Mouse (Mus musculus): Measurements from ENCODE around the gene Rab43. TPM values are rescaled to one million over a fixed set of nuclear protein-coding genes. Genes with fewer than 3 reads are reported as not detected.

Rab43 gene
- polyA plus RNA-seq, 1 experiment from 2014 or later: 5.0 TPM

DNA sequence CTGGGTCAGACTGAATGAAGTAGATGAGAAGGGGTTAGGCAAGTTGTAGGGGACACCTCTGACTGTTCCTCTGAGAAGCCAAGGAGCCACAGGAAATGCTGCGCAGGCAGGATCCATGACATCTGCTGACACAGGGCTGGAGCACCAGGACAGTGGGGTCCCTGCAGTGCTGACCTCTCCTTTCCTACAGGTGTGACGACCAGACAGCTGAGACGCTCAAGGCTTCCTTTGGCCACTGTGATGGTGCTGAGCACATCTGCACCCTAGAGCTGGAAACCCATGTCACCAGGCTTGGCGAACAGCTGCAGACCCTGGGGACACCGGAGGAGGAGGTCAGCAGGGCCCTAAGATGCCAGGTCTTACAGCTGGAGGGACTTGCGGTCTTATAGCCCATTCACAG, 60.4 kb downstream of the Rab43 start:
- Histone ChIP-seq H3K4me1 (replicated peaks; ENCODE audit: control insufficient read depth, insufficient read depth, low read length) (no peaks in the 10 kb centered on the region), H3K4me3 (ENCODE audit: low read depth, low read length) (no peak overlapping the region), H3K4me2 (replicated peaks; ENCODE audit: low read depth, low read length) (no peak overlapping the region), H3K9me3 (ENCODE audit: control insufficient read depth, low read length) (no peaks in the 10 kb centered on the region), H3K27me3 (ENCODE audit: control insufficient read depth, insufficient read depth, low read length) (no peaks in the 10 kb centered on the region), H3K9ac (ENCODE audit: low read depth, low read length) (no peak overlapping the region), H3K27ac (ENCODE audit: low read depth, low read length) (no peak overlapping the region), H3K36me3 (ENCODE audit: control insufficient read depth, insufficient read depth, low read length) (peaks cover 6% of the 10 kb centered on the region; the same call in 1 of the 2 replicates)
- ATAC-seq (ENCODE audit: low FRiP score) (no peak), DNase-seq (ENCODE audit: low spot score) (no peak)
- 88% methylated on average over 6 of the region's 6 CpGs for WGBS

DNA sequence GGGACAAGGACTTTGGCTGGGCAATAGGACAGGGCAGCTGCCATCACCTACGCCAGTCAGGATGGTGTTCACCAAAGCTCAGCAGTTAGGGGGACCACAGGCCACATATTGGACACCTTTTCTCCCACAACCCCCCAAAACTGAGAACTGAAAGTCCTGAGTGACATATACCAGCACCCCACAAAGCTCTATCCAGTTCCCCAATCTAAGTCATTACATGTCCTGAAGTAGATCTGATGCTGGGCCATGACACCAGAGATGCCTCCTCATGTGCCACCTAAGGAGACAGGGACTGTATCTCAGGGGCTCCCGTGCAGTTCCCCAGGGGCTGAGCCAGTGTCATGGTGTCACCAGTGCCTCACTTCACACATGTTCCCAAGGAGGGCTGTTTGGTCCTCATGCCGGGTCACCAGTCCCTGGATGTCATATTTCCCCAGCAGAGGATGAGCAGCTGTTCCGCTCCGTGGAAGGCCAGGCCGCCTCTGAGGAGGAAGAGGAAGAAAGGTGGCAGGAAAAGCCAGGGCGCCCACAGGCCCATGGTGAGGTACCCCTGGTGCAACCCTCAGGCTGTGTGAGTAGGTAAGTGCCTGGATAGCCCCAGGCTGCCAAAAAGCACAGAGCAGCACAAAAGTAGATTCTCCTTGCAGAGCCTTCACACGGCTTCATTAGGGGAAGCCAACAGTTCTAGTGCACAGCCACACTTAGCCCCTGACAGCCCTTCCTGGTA, 61.6 kb downstream of the Rab43 start:
- ATAC-seq (ENCODE audit: low FRiP score): no peak
- Histone ChIP-seq H3K27me3 (ENCODE audit: control insufficient read depth, insufficient read depth, low read length) (no peaks in the 10 kb centered on the region), H3K4me2 (replicated peaks; ENCODE audit: low read depth, low read length) (no peak overlapping the region), H3K9ac (ENCODE audit: low read depth, low read length) (no peak overlapping the region), H3K4me3 (ENCODE audit: low read depth, low read length) (no peak overlapping the region), H3K4me1 (replicated peaks; ENCODE audit: control insufficient read depth, insufficient read depth, low read length) (no peaks in the 10 kb centered on the region), H3K27ac (ENCODE audit: low read depth, low read length) (no peak overlapping the region), H3K36me3 (ENCODE audit: control insufficient read depth, insufficient read depth, low read length) (peaks cover 6% of the 10 kb centered on the region; the same call in 1 of the 2 replicates), H3K9me3 (ENCODE audit: control insufficient read depth, low read length) (no peaks in the 10 kb centered on the region)
- WGBS: 91% methylated on average over 8 of the region's 8 CpGs
- no peak for DNase-seq (ENCODE audit: low spot score)

DNA sequence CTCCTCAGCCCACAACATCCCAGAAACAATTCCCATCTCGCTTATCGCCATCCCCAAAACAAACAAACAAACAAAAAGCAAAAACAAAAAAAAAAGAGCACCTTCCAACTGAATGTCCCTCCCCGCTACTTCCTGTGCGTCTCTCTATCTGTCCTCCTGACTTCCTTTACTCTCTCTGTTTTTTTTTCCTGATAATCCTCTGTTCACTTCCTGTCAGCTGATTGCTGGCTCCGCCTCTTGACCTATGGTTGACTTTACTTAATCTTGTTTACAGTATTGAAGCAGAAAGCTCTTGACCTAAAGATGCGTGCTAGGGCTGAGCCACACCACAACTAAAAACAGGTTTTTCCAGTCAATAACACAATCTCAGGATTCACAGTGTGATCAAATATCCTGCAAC, 63.4 kb downstream of the Rab43 start:
- no peaks in the 10 kb centered on the region for H3K4me1 ChIP-seq (replicated peaks; ENCODE audit: control insufficient read depth, insufficient read depth, low read length)
- no peak overlapping the region for H3K4me2 ChIP-seq (replicated peaks; ENCODE audit: low read depth, low read length)
- ATAC-seq (ENCODE audit: low FRiP score): no peak
- no peak overlapping the region for H3K4me3 ChIP-seq (ENCODE audit: low read depth, low read length)
- H3K9ac ChIP-seq (ENCODE audit: low read depth, low read length): no peak overlapping the region
- H3K9me3 ChIP-seq (ENCODE audit: control insufficient read depth, low read length): no peaks in the 10 kb centered on the region
- H3K36me3 ChIP-seq (ENCODE audit: control insufficient read depth, insufficient read depth, low read length): no peaks in the 10 kb centered on the region
- DNase-seq (ENCODE audit: low spot score): no peak
- H3K27me3 ChIP-seq (ENCODE audit: control insufficient read depth, insufficient read depth, low read length): no peaks in the 10 kb centered on the region
- no peak overlapping the region for H3K27ac ChIP-seq (ENCODE audit: low read depth, low read length)
- WGBS: 87% methylated on average over 6 of the region's 6 CpGs

DNA sequence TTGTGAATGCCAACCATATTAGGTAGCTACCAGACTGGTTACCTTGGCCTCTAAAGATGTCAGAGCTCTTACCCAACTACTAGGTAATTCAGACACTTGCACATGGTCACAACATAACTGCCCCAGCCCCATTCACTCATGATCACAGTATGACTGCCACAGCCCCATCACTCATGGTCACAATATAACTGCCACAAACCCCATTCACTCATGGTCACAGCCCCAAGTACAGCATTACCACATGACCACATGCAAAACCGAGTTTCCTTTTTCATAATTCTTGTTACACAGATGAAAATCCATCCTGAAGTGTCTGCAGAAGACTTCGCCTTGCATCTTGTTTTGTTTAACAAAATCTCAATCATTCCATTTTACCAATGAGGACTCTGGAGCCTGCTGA, 63.9 kb downstream of the Rab43 start:
- H3K4me1 ChIP-seq (replicated peaks; ENCODE audit: control insufficient read depth, insufficient read depth, low read length): no peaks in the 10 kb centered on the region
- 93% methylated on average over 2 of the region's 2 CpGs for WGBS
- no peak for DNase-seq (ENCODE audit: low spot score)
- no peak overlapping the region for H3K4me2 ChIP-seq (replicated peaks; ENCODE audit: low read depth, low read length)
- H3K4me3 ChIP-seq (ENCODE audit: low read depth, low read length): no peak overlapping the region
- no peaks in the 10 kb centered on the region for H3K9me3 ChIP-seq (ENCODE audit: control insufficient read depth, low read length)
- no peaks in the 10 kb centered on the region for H3K36me3 ChIP-seq (ENCODE audit: control insufficient read depth, insufficient read depth, low read length)
- no peak for ATAC-seq (ENCODE audit: low FRiP score)
- no peak overlapping the region for H3K9ac ChIP-seq (ENCODE audit: low read depth, low read length)
- no peaks in the 10 kb centered on the region for H3K27me3 ChIP-seq (ENCODE audit: control insufficient read depth, insufficient read depth, low read length)
- H3K27ac ChIP-seq (ENCODE audit: low read depth, low read length): no peak overlapping the region

DNA sequence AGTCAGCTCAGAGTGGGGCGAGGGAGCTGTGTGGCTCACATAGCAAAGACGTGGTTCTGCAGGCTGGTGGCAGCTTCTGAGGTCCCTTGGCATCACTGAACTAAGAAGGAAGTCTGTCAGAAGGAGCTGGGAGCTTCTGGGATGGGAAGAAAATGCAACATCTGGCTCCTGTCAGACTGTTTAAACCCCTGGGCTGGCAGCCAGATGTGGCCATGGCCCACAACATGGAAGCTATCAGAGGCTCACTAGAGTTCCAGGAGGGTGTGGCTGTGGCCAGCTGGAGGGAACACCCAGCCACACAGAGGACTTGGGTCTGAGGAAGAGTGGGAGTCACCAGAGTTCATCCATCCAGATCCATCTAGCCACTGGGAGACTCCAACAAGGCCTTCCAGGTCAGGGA, 65.1 kb downstream of the Rab43 start:
- no peaks in the 10 kb centered on the region for H3K4me1 ChIP-seq (replicated peaks; ENCODE audit: control insufficient read depth, insufficient read depth, low read length)
- DNase-seq (ENCODE audit: low spot score) (no peak), ATAC-seq (ENCODE audit: low FRiP score) (no peak)
- H3K27me3 ChIP-seq (ENCODE audit: control insufficient read depth, insufficient read depth, low read length): no peaks in the 10 kb centered on the region
- no peaks in the 10 kb centered on the region for H3K36me3 ChIP-seq (ENCODE audit: control insufficient read depth, insufficient read depth, low read length)
- no peak overlapping the region for H3K27ac ChIP-seq (ENCODE audit: low read depth, low read length)
- no peak overlapping the region for H3K4me2 ChIP-seq (replicated peaks; ENCODE audit: low read depth, low read length)
- no peaks in the 10 kb centered on the region for H3K9me3 ChIP-seq (ENCODE audit: control insufficient read depth, low read length)
- H3K9ac ChIP-seq (ENCODE audit: low read depth, low read length): no peak overlapping the region
- 75% methylated on average over 2 of the region's 2 CpGs for WGBS
- no peak overlapping the region for H3K4me3 ChIP-seq (ENCODE audit: low read depth, low read length)

DNA sequence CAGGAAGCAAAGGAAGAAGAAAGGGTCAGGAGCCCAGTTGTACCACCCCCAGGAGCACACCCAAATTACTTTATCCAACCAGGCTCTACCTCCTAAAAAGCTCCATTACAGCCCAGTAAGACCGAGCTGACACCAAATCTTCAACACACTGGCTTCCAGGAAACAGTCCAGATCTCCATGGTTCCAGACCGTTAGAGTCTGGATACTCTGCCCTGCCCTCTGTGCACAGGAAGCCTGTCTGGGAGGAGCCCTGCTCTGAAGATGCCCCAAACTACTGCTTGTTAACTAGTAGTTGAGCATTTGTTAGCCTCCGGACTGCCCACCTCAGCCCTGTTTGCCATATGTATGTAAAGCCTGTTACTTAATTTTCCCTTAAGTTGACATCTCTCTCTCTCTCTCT, 65.9 kb downstream of the Rab43 start:
- no peaks in the 10 kb centered on the region for H3K27me3 ChIP-seq (ENCODE audit: control insufficient read depth, insufficient read depth, low read length)
- H3K4me3 ChIP-seq (ENCODE audit: low read depth, low read length): no peak overlapping the region
- DNase-seq (ENCODE audit: low spot score) (no peak), ATAC-seq (ENCODE audit: low FRiP score) (no peak)
- WGBS: 71% methylated on average over 3 of the region's 3 CpGs
- no peaks in the 10 kb centered on the region for H3K9me3 ChIP-seq (ENCODE audit: control insufficient read depth, low read length)
- H3K27ac ChIP-seq (ENCODE audit: low read depth, low read length): no peak overlapping the region
- no peaks in the 10 kb centered on the region for H3K4me1 ChIP-seq (replicated peaks; ENCODE audit: control insufficient read depth, insufficient read depth, low read length)
- no peaks in the 10 kb centered on the region for H3K36me3 ChIP-seq (ENCODE audit: control insufficient read depth, insufficient read depth, low read length)
- H3K4me2 ChIP-seq (replicated peaks; ENCODE audit: low read depth, low read length): no peak overlapping the region
- H3K9ac ChIP-seq (ENCODE audit: low read depth, low read length): no peak overlapping the region

DNA sequence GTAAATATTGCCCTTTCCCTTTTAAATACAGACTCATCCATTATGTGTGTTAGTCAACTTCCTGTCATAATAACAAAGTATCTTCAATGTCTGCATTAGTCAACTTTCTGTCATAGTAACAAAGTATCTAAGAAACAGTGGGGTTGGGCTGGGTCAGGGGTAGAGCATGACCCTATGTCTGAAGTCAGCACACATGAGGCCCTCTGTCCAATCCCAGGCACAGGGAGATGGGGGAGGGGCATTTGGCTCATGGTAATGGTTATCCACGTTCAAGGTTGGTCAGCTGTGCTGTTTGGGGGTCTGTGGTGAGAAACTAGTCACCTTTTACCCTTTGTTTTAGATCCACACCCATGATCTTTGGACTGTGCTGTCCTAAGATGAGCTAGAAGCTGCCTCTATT, 66.7 kb downstream of the Rab43 start:
- no peak overlapping the region for H3K4me2 ChIP-seq (replicated peaks; ENCODE audit: low read depth, low read length)
- no peaks in the 10 kb centered on the region for H3K27me3 ChIP-seq (ENCODE audit: control insufficient read depth, insufficient read depth, low read length)
- 42% methylated on average over 1 of the region's 1 CpGs for WGBS
- H3K27ac ChIP-seq (ENCODE audit: low read depth, low read length): no peak overlapping the region
- H3K36me3 ChIP-seq (ENCODE audit: control insufficient read depth, insufficient read depth, low read length): no peaks in the 10 kb centered on the region
- H3K4me1 ChIP-seq (replicated peaks; ENCODE audit: control insufficient read depth, insufficient read depth, low read length): no peaks in the 10 kb centered on the region
- no peaks in the 10 kb centered on the region for H3K9me3 ChIP-seq (ENCODE audit: control insufficient read depth, low read length)
- H3K4me3 ChIP-seq (ENCODE audit: low read depth, low read length): no peak overlapping the region
- H3K9ac ChIP-seq (ENCODE audit: low read depth, low read length): no peak overlapping the region
- DNase-seq (ENCODE audit: low spot score): no peak
- ATAC-seq (ENCODE audit: low FRiP score): no peak

DNA sequence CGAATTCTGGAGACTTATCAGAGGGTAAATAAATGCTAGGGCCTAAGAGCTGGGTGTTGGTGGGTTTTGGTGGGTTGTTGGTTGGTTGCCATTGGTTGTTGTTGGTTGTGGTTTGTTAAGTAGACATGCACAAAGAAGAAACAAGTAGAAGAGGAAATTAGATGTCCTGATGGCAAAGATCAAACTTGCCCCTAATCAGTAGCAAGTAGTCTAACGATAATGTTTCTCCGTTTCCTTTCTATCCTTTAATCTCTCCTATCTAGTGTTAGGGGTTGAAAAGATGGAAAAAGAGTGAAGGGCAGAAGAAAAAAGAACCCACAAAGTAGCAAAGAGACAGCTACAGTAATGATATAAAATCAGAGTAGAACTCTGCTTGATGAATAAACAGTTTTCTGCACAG, 67.3 kb downstream of the Rab43 start:
- no peaks in the 10 kb centered on the region for H3K36me3 ChIP-seq (ENCODE audit: control insufficient read depth, insufficient read depth, low read length)
- no peak for ATAC-seq (ENCODE audit: low FRiP score)
- WGBS: 93% methylated on average over 3 of the region's 3 CpGs

DNA sequence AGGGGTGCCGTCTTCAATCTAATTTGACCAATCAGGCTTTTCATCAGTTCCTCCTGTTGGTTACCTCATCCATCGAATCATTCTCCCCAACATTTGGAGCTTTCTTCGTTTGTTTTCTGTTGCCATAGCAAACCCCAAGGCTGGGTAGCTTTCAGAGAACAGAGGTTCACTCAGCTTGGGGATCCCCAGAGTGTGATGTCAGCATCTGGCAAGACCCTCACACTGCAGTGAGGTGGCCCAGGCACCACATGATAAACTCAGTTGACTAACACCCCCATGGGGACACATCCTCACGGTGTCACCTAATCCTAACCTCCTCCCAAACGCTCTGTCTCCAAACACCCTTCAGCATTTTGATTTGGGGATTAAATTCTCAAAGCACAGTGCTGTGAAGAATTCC, 68.7 kb downstream of the Rab43 start:
- 74% methylated on average over 5 of the region's 5 CpGs for whole genome bisulfite sequencing
- no peak for DNase-seq (ENCODE audit: low spot score)
- no peaks in the 10 kb centered on the region for H3K9me3 ChIP-seq (ENCODE audit: control insufficient read depth, low read length)
- ATAC-seq (ENCODE audit: low FRiP score): no peak
- no peaks in the 10 kb centered on the region for H3K27me3 ChIP-seq (ENCODE audit: control insufficient read depth, insufficient read depth, low read length)
- H3K4me1 ChIP-seq (replicated peaks; ENCODE audit: control insufficient read depth, insufficient read depth, low read length): no peaks in the 10 kb centered on the region
- H3K27ac ChIP-seq (ENCODE audit: low read depth, low read length): no peak overlapping the region
- H3K4me3 ChIP-seq (ENCODE audit: low read depth, low read length): no peak overlapping the region
- no peaks in the 10 kb centered on the region for H3K36me3 ChIP-seq (ENCODE audit: control insufficient read depth, insufficient read depth, low read length)
- no peak overlapping the region for H3K9ac ChIP-seq (ENCODE audit: low read depth, low read length)
- H3K4me2 ChIP-seq (replicated peaks; ENCODE audit: low read depth, low read length): no peak overlapping the region

More for the DNA sequence above, 67.3 kb downstream of the Rab43 start:
- Histone ChIP-seq H3K9me3 (ENCODE audit: control insufficient read depth, low read length) (no peaks in the 10 kb centered on the region), H3K4me2 (replicated peaks; ENCODE audit: low read depth, low read length) (no peak overlapping the region), H3K27ac (ENCODE audit: low read depth, low read length) (no peak overlapping the region), H3K4me3 (ENCODE audit: low read depth, low read length) (no peak overlapping the region), H3K4me1 (replicated peaks; ENCODE audit: control insufficient read depth, insufficient read depth, low read length) (no peaks in the 10 kb centered on the region), H3K27me3 (ENCODE audit: control insufficient read depth, insufficient read depth, low read length) (no peaks in the 10 kb centered on the region), H3K9ac (ENCODE audit: low read depth, low read length) (no peak overlapping the region)
- DNase-seq (ENCODE audit: low spot score): no peak
